Mouse (Mus musculus) testis, adult 2 months (tissue): Measurements from ENCODE around the gene Phactr2. TPM values are rescaled to one million over a fixed set of nuclear protein-coding genes. Genes with fewer than 3 reads are reported as not detected.
"Not testable (repeated sequence)": the region's sequence is repeated elsewhere in the genome, so short reads cannot be mapped to it uniquely, and the experiment has no call there.

Experiments
- H3K27ac ChIP-seq: fragments of 200-500 bp; 2 replicates; pipeline ENCODE4 v1.5.1; 2012; ENCODE audit warnings: low read depth, low read length; ENCODE audit not compliant: control insufficient read depth, insufficient read depth
- H3K27me3 ChIP-seq: fragments of 200-500 bp; 2 replicates; pipeline ENCODE4 v1.6.1; 2012; ENCODE audit warnings: mild to moderate bottlenecking, low read length, moderate library complexity; ENCODE audit not compliant: control insufficient read depth, insufficient read depth
- H3K36me3 ChIP-seq: fragments of 200-500 bp; 2 replicates; pipeline ENCODE4 v1.6.1; 2012; ENCODE audit warnings: mild to moderate bottlenecking, low read length; ENCODE audit not compliant: control insufficient read depth, insufficient read depth
- H3K4me1 ChIP-seq: fragments of 200-500 bp; 2 replicates; pipeline ENCODE4 v1.6.1; 2012; ENCODE audit warnings: low read length; ENCODE audit not compliant: control insufficient read depth, insufficient read depth
- H3K4me3 ChIP-seq: fragments of 200-500 bp; 2 replicates; pipeline ENCODE4 v1.5.1; 2012; ENCODE audit warnings: low read depth, mild to moderate bottlenecking, low read length, moderate library complexity, mixed read lengths; ENCODE audit not compliant: control insufficient read depth
- CTCF ChIP-seq: fragments of 200-500 bp; IDR thresholded peaks from 2 replicates; pipeline ENCODE4 v1.5.1; 2012; ENCODE audit warnings: low read depth, mild to moderate bottlenecking, inconsistent platforms, low read length, moderate library complexity; ENCODE audit not compliant: control insufficient read depth, insufficient read depth, insufficient replicate concordance
- POLR2A ChIP-seq: fragments of 200-500 bp; IDR thresholded peaks from 2 replicates; pipeline ENCODE4 v1.6.1; 2012; ENCODE audit warnings: low read depth, mild to moderate bottlenecking, inconsistent platforms, low read length, moderate library complexity; ENCODE audit not compliant: control insufficient read depth
- polyA plus RNA-seq: library from polyadenylated mRNA; depleted of rRNA; stranded (reverse); fragments of >200 nt; gene quantifications from 2 replicates; pipeline ENCODE4 v1.2.3, GENCODE M21; 2012

Gene Phactr2
- polyA plus RNA-seq, 1 experiment: 3.5 TPM

GRCm38 (mm10) chr10:13200862-13201261 lies 273.4 kb downstream of the Phactr2 start:
- H3K36me3 ChIP-seq: no peaks in the 10 kb centered on the region
- TF ChIP-seq CTCF (no peak), POLR2A (no peak)
- no peak overlapping the region for H3K4me3 ChIP-seq
- no peaks in the 10 kb centered on the region for H3K27me3 ChIP-seq
- 0 out of 2 replicates have a peak, but pooled peaks cover 2% of the 10 kb centered on the region for H3K4me1 ChIP-seq
- no peak overlapping the region for H3K27ac ChIP-seq

- Histone ChIP-seq H3K4me3 (no peak overlapping the region), H3K4me1 (peaks cover 2% of the 10 kb centered on the region; the same call in 1 of the 2 replicates), H3K27ac (no peak overlapping the region), H3K27me3 (no peaks in the 10 kb centered on the region), H3K36me3 (no peaks in the 10 kb centered on the region)
- no peak for TF ChIP-seq POLR2A
- TF ChIP-seq CTCF: no peak
Measured at GRCm38 (mm10) chr10:13199234-13199633, 275.0 kb downstream of the Phactr2 start.

- Histone ChIP-seq H3K4me3 (no peak overlapping the region), H3K27ac (no peak overlapping the region), H3K27me3 (no peaks in the 10 kb centered on the region), H3K4me1 (peaks cover 10% of the 10 kb centered on the region), H3K36me3 (no peaks in the 10 kb centered on the region)
- TF ChIP-seq POLR2A (no peak), CTCF (no peak)
Measured at GRCm38 (mm10) chr10:13196872-13197507, 277.2 kb downstream of the Phactr2 start.

- not testable (repeated sequence) for H3K27me3 ChIP-seq, H3K36me3 ChIP-seq
- peak overlapping the region; percentile 61; the same call in 1 of the 2 replicates for H3K27ac ChIP-seq
- peak overlapping the region; percentile 96 for H3K4me3 ChIP-seq
- H3K4me1 ChIP-seq: peaks cover 11% of the 10 kb centered on the region
Measured at GRCm38 (mm10) chr10:13193496-13193895, 280.7 kb downstream of the Phactr2 start.

GRCm38 (mm10) chr10:13192731-13193351 lies 281.4 kb downstream of the Phactr2 start, which contains the start of gene Ltv1:
TSS of gene Ltv1 (minus strand) at chr10:13193168.
- TF ChIP-seq POLR2A: peak; percentile 75
- TF ChIP-seq CTCF: no peak
- Histone ChIP-seq H3K36me3 (no peaks in the 10 kb centered on the region; the same call in 1 of the 2 replicates), H3K27me3 (no peaks in the 10 kb centered on the region), H3K4me3 (peak within 1 kb of the TSS; percentile 96), H3K4me1 (peaks cover 11% of the 10 kb centered on the region), H3K27ac (peak within 1 kb of the TSS; percentile 94)

- no peaks in the 10 kb centered on the region for H3K27me3 ChIP-seq
- no peak for TF ChIP-seq POLR2A
- TF ChIP-seq CTCF: no peak
- H3K27ac ChIP-seq: no peak overlapping the region
- no peaks in the 10 kb centered on the region; the same call in none of the 2 replicates for H3K36me3 ChIP-seq
- no peak overlapping the region for H3K4me3 ChIP-seq
- peaks cover 9% of the 10 kb centered on the region for H3K4me1 ChIP-seq
Measured at GRCm38 (mm10) chr10:13189881-13190280, 284.3 kb downstream of the Phactr2 start.

- peaks cover 5% of the 10 kb centered on the region for H3K36me3 ChIP-seq
- no peaks in the 10 kb centered on the region for H3K4me1 ChIP-seq
- no peak for TF ChIP-seq CTCF
- no peak for TF ChIP-seq POLR2A
- no peaks in the 10 kb centered on the region for H3K27me3 ChIP-seq
- H3K27ac ChIP-seq: no peak overlapping the region
- H3K4me3 ChIP-seq: no peak overlapping the region
Measured at GRCm38 (mm10) chr10:13186754-13187153, 287.5 kb downstream of the Phactr2 start.
